Mouse (Mus musculus) spleen, adult 12 weeks (tissue): ENCODE measurements at regions not wholly inside any gene's neighbourhood (a gene's known extent, or its start where the extent isn't known, plus 50 kb on each side); places are given as distances from the start of the nearest gene placed in this dataset.

Source experiments
- DNase-seq: peaks from one replicate; pipeline ENCODE4 v3.0.0; 2022; ENCODE audit warnings: low spot score

DNA sequence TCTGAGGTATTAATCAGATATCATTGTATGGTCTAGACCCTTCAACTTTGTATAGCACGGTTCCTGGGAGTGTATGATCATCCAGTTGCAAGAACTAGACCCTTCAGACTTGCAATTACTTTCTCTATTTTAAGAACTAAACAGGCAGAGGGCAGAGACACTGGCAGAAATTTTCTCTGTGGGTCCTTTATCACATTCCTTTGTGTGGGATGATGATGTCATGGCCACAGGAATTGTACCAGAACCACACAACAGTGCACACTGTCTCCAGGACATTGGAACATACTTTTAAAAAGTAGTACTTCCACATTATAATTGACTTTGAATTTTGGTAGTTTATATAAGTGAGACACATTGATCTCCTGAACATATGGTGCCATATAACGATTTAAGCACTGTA is 674.2 kb downstream of the Rfpl4b start:
- DNase-seq, result no peak

DNA sequence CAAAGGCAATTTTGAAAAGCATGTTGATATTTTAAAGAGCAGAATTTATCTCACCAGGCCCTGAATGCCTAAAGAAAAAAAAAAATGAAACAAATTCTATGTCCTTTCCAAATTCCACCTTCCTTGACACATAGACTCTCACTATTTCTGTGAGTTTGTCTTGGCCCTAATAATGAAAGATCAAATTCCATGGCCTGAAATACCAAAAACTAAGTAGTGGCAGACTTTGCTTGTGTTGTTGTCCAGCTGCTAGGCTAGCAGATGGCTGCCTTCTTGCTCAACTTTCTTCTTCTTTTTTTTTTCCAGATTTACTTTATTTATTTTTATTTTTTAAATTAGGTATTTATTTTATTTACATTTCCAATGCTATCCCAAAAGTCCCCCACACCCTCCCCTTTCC is 682.4 kb downstream of the Rfpl4b start:
- no peak for DNase-seq

DNA sequence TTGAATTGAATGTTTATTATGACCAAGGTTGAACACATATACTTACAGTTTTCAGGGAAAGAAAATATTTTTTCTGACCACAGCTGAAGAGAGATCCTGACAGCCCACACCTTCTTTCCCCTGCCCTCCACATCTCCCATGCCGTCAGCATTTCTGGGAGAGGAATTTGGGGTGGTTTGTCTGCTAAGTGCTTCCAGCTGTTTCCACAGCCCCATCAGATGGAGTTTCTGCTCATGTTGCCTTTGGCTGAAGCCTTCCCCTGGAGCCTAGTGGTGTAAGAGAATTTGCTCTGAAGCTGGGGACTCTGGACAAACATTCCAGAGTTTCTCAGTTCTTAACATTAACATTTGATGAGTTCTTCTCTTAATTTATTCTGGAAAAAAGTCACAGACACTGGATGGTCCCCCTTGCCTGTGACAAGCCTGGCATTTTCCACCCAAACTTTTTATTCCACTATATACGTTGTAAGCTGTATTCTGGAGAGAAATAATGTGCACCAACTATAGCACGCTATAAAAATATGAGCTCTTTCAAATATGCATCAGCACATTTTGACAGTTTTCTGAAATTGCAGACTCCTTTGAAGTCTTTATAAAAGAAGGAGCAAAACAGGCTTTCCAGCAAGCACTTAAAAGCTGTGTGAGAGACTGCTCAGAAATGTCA is 699.5 kb downstream of the Rfpl4b start:
- DNase-seq, result no peak

DNA sequence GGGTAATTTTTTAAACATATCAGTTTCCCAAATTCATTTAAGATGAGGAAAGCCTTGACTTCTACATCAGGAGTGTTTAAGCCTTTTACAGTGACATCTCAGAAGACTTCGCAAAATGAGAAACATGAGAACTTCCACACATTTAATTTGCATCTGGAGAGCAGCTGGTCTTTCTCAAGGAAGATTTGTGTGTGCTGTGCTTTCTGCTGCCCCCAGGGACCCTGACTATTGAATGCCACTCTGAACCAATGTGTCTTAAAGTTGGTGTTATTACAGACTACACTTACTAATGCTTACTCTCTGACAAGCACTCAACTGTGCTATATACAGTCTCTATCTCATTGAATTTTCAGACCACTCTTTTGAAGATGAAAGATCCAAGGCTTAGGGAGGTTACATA is 703.0 kb downstream of the Rfpl4b start:
- no peak for DNase-seq

DNA sequence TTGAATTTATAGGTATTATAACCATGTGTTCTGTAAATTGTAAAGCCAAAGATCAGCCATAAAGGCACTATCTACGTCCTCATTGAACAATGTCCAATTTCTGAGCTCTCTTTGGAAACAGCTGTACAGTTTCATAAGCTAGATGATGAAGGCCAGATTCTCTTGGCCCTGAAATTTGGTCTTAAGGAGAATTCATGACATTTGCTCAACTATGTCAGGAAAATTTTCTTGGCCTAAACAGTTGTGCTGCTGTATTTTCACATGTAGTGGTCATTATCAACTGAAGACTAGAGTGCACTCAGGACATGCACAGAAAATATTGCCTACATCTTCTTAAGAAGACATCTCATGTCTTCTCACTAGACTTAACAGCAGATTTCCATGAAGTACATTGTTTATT is 705.1 kb downstream of the Rfpl4b start:
- no peak for DNase-seq

DNA sequence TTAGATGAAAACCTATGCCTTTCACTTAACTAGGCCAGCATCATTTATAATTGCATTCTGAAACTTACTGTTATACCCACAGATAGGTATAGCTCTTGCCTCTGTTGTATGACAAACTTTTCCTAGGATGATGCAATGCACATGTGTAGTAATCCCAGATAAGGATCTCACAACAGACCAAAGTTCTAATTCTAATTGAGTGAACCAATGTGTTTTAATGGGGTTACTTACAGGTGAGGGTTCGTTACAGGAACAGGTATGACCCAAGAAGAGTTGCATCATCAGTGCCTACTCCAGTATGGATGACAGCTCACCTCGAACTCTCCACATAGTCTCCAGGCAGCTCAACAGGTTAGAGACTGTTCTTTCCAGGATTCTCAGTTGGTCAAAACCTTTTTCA is 707.4 kb downstream of the Rfpl4b start:
- DNase-seq, result no peak

DNA sequence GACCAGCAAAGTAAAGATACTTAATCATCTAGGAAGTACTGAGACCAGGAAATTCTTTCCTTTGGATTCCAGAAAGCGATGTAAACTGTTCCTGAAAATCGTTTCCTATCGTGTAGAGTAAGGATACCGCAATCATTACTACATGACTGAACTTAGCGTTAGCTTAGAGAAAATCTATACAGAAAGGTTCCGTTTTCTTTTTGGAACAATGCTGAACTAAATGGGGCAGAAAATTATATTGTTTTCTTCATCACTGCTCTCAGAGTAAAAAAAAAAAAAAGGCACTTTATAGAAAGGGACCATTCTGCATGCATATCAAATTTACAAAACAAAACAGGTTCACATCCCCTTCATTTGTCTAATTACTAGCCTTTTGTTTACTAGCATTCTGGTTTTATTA is 713.0 kb downstream of the Rfpl4b start:
- DNase-seq, result no peak

DNA sequence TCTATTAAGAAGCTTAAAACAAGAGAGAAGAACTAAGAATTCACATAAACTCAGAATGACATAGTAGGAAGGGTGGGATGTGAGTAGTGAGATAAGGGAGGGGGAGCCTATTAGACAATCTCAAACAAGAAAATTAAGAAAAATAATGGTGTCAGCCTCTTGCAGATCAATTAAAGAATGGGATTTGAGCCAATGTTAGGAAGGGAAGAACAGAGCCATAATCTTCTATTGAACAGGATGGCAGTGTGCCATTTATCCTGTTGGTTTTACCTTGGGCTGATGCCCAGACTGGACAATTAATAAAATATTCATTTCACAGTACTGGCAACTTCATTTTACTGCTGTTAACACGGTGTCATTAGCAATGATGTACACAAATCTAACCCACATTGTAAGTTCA is 718.0 kb downstream of the Rfpl4b start:
- no peak for DNase-seq

DNA sequence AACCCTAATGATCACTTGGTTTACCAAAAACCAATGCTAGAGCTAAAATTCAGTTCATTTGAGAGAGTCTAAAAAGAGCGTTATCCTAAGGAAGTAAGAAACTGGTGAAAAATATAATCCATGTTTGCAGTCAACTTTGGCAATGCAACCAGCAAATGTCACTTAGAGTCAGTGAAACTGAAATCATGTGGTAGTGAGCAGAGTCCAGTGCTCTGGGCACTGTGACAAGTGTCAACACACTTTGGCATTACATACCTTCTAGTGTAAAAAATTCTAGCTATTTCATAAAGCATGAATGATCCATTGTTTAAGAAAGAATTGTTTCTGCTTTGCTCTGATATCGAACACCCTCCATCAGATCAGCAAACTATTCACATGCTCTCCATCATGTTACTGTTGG is 743.1 kb downstream of the Rfpl4b start:
- no peak for DNase-seq

DNA sequence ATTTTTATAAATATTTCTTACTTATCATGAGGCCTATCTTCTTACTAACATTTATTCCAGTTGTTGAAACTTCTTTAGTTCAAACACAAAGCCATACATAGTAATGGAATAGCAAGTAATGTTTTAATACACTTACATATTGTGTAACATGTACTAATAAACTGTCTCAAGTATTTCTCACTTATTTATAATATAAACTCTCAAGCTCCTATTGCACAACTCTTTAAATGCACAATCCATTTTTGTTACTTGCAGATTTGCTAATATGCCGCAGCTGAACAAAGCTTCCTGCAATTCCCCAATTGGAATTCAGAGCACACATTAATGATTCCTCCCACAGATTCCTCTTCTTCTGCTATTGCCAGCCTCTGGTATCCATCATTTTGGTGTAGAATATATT is 749.2 kb downstream of the Rfpl4b start:
- no peak for DNase-seq

DNA sequence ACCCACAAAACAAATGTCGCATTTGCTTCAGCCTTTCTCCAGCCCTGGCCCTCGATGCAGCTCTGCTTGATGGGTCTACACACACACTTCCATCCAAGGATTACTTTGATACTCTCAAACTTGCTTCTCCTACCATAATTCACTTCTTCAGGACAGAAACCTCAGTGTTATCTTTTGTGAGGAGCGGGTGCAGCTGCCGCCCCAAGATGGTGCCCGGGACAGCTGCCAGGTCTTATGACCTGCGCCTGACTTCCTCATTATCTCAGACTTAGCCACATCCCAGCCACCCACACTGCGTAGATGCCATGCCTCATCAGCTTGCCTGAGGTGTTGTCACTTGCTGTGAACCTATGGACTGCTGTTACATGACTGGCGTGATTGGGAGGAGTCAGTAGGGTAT is 762.5 kb downstream of the Rfpl4b start:
- no peak for DNase-seq

DNA sequence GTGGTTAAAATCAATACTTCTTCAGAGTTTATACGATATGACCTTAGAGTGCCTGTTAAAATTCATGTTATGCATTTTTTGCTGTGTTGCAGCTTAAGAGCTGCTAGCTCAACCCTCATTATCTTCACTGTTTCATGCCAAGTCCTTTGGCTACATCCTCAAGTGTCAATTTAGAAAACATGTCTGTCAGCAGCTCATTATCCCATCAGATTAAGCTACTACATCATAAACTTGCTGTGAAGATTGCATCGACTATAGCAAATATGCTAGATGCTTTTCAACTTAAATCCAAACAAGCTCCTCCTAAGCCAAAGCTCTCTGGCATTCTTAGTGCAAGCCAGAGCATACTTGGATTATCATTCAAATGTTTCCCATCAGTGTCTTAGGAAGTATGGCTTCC is 811.1 kb downstream of the Rfpl4b start:
- no peak for DNase-seq

DNA sequence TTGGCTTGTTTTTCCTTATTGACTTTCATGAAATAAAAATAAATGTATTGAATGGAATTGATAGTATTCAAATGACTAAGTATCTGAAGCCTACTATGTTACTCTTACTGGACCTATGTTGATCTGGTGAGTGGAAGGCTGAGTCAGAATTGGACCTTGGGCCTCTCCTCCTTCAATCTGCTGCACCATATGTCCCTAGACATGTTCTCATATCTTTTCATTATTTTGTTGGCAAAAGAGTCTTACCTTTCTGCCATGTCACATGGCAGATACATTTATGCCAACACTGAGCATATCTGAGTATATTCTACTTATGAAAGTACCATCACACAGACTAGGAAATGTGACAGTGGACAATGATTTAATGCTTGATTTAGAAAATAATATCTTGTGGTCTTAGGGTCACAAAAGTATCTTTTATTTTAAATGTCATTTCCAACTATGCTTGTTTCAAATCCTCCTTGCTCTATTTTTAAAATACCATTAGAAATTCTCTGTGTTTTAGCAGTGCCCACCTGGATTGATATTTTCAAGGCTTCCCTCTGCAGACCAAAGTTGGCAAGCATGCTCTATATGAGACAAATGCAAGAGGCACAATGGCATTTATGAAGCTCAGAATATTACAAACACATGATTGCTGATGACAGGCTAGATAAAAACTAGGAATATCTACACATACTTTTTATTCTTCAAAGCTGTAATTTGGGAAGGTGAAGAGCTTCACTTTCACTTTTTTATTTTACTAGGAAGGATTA is 825.7 kb downstream of the Rfpl4b start:
- no peak for DNase-seq

DNA sequence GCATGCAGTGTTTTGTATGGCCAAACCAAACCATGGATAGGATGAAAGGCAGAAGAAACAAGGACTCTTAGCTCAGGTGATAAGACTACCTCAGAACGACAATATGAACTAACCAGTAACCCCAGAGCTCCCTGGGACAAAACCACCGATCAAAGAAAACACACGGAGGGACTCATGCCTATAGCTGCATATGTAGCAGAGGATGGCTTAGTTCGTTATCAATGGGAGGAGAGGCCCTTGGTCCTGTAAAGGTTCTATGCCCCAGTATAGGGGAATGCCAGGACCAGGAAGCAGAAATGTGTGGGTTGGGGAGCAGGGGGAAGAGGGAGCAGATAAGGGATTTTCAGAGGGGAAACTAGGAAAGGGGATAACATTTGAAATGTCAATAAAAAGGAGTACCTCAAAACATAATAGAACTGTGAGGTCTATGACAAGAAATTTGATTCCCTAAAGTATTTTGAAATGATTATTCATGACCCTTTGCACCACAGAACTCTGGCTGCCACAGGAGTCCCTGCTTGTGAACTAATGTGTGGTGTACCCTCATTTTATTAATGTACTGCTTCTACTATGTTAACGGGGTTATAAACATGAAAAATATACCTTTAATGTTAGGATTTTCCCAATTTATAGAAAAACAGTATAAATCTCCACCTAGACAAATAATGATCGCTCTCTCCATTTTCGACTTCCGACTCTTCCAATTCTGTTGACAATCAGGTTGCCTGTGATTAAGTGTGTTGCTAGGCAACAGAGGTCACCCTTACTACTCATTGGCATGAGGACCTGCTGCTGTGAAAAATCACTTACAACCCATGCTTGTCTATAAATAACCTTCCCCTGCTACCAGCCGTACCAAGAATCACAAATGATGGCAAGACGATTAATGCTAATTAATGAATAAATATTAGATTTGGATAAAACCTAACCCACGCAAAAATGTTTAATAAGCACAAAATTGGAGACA is 833.0 kb downstream of the Rfpl4b start:
- no peak for DNase-seq

DNA sequence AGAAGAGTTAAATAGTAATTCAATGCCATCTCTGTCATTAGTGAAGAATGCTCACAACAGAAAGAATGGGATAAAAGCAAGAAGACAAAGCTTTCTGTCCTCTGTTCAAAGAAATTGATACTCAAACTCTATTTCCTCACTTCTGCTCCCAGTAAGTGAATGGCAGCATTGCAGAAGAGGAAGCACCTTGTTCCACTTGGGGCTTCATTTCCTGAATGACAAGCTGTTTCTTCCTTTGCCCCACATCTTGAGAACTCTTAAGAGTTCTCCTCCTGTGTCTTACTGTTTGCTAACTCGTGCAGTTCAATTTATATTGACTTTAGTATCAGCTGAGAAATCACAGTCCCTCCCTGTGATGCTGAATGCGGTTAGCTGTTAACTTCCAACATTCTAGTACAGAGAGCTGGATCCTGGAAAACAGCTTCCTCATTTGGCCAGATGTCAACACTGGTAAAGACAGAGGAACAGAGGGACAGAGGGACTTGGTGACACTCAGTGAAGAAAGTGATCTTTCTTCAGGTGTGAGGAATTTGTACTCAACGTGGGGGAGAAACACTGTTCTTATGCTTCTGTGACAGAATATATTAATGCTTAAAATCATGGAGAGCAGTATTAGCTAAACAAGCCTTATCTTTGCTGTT is 840.3 kb upstream of the Marcks start:
- DNase-seq, result no peak

DNA sequence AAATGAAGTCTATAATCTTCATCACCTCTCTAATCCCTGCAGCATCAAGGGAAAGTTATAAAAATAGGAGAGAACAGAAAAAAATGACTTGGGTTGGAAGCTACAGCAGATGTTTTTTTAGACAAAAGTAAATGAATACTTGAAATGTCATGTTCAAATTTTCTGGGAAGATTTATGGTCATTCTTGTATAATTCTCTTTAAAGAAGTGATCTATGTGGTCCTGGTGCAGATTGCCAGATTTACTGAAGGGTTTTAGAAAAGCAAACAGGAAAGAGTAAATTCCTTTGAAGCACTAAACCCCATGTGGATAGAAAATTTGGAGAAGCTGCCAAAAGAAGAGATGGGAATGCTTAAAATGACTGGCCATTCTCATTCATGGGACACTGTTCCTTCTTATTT is 821.3 kb upstream of the Marcks start:
- no peak for DNase-seq

DNA sequence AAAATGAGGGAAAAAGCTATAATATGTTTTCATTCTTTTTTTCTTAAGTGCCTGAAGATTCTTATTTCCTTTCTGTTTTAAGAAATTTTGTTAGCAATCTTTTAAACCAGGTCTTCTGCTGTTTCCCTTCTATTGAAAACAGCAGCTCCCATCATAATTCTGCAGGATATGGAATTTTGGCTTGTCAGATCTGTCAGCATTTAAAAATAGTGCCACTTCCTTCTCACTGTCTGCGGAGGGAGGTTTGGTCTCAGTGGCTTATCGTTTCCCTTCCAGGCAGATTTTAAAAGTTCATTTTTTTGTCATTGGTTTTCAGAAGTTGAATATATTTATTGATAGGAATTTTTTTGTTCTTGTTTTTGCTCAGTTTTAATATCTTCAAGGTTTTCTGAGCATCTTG is 776.1 kb upstream of the Marcks start:
- DNase-seq, result no peak

DNA sequence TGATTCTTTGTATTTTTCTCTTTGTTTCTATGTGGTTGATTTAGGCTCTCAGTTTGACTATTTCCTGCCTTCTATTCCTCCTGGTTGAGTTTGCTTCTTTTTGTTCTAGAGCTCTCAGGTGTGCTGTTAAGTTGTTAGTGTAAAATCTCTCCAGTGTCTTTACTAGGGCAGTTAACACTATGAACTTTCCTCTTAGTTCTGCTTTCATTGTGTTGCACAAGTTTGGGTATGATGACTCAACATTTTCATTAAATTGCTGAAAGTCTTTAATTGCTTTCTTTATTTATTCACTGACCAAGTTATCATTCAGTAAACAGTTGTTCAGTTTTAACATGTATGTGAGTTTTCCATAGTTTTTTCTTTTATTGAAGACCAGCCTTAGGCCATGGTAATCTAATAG is 772.9 kb upstream of the Marcks start:
- DNase-seq, result no peak

DNA sequence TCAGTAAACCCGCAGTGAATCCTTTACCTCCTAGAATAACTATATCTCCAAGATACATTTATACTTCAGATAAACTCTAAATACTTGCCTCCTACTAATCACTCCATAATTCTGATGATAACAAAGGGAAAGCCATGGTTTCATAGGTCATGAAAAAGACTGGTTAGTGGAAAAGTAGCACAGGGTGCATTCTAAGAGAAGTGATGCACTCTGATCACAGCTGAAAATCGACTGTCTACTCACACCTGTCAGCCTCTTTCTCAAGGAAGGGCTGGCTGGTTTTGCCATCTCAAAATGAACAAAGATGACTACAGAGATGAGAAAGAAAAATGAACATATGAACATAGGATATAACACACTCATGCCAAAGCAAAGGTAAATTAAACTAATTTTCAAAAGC is 769.6 kb upstream of the Marcks start:
- no peak for DNase-seq

DNA sequence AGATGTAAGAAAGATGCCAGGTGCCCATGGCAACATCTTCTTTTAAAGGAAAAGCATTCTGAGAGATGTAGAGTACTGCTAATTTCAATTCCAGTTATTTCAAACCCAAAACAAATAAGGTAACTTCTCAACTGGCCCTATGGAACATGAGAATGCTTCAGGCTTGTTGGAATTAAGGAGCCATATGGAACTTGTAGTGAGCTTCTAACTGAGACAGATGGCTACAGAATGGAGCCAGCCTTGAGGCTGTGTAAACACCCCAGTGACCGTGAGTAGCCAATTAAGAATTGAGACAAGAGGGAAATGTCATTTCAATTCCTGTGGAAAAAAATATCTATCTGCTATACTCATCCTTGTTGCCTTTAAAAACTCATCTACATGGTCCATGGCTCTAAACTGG is 769.0 kb upstream of the Marcks start:
- no peak for DNase-seq

DNA sequence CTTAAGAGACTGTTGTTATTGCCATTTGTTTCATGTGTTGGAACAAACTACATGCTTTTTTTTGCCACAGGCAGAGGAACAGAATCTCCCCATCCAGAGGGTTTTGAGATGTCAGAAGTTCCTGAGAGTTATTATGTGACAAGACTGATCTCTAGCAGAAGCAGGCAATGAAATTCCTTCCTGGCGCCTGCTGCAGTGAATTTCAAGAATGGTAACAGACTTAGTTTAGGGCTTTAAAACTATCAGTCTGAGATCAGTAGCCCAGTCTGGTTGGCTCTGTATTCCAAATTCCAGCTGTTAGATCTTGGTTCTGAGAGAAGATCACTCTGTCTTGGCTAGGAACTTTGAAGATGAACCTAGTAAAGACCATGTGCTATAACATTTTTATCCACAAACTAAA is 749.2 kb upstream of the Marcks start:
- no peak for DNase-seq

DNA sequence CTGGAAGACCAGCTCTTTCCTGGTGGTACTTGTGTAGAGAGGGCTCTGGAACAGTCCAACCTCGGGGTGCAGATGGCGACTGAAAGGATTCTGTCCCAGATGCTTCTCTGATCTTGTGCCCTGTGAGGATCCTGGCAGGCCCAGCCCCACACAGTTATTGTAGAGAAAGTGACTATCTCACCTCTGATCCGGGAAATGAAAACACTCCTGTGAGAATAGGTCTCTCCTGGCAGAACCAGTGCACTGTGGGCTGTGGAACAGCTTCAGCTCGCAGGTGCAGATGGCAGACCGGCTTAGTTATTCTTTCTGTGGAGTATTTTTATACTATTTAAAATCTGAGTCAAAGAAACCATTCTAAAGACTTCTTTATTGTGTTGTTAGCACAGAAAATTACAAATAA is 742.1 kb upstream of the Marcks start:
- no peak for DNase-seq
